21 mouse cellular contexts compared by ENCODE assay signal in the genomic region with DNA sequence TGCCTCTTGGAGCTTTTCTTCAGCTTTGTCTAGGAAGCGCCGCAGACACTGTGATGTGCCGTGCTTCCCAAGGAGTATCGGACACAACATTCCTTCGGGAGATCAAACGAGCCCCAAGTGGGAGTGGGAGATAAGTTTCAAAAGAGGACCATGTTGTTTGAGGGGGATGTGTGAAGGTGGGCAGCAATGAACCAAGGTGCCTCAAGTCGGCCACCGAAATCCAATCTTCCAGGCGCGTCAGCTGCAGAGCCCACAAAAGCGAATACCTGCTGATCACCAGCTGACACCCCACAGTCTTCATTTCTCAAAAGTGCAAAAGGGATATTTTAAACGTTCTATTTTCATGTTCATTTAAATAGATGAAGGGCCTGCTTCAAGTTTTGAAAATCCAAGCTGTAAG. TPM values are rescaled to one million over a fixed set of nuclear protein-coding genes. Genes with fewer than 3 reads are reported as not detected.
DNase-seq lines count a peak whose midpoint lies in the region; ATAC-seq and TF ChIP-seq lines count a peak whose summit lies in the region.
"Had no signal": no experiment of that assay in that cellular context is flagged by ENCODE, and none has a peak within 500 bp of the region (broad histone marks: within the 10 kb centered on the region; RNA-seq: fewer than 3 reads in every experiment).

No protein-coding gene starts in this region.

- H3K27ac ChIP-seq in heart, embryonic 12.5 days (ENCODE audit: poor library complexity, severe bottlenecking) = no peak overlapping the region
- H3K27ac ChIP-seq in kidney, embryonic 15.5 days = no peak overlapping the region
- H3K27ac ChIP-seq: forebrain, embryonic 13.5 days; intestine, embryonic 15.5 days; limb, embryonic 12.5 days; macrophage; midbrain, embryonic 15.5 days; stomach, embryonic 15.5 days had no signal

- intact Hi-C loops in heart, postnatal 10 days (cut with DNase I) = no loop called here
- intact Hi-C loops in left cerebral cortex, postnatal 36 days (cut with DNase I) = no loop called here
- intact Hi-C loops in left cerebral cortex, postnatal 4 days (cut with DNase I) = no loop called here

- no peak for DNase-seq in heart, postnatal 10 days
- no peak for DNase-seq in kidney, adult 18-20 months
- DNase-seq in left cerebral cortex, postnatal 36 days (ENCODE audit: low spot score in 2 of 2) = peak; percentile 10 to 15
- no peak for DNase-seq in left cerebral cortex, postnatal 4 days
- DNase-seq: adrenal gland, postnatal 25 days; cerebellum, adult 9-10 months; kidney, postnatal 14 days; liver, postnatal 0 days; thymus, postnatal 25 days had no signal

- H3K4me1 ChIP-seq in heart, embryonic 12.5 days (replicated peaks) = 0 out of 2 replicates have a peak, but pooled peaks cover 4% of the 10 kb centered on the region
- H3K4me1 ChIP-seq in kidney, embryonic 15.5 days = 0 out of 2 replicates have a peak, but pooled peaks cover 5% of the 10 kb centered on the region
- H3K4me1 ChIP-seq: forebrain, embryonic 13.5 days; intestine, embryonic 15.5 days; midbrain, embryonic 15.5 days; stomach, embryonic 15.5 days had no signal

- no peaks in the 10 kb centered on the region for H3K9me3 ChIP-seq in heart, embryonic 12.5 days (replicated peaks)
- no peaks in the 10 kb centered on the region for H3K9me3 ChIP-seq in kidney, embryonic 15.5 days (replicated peaks)
- H3K9me3 ChIP-seq: forebrain, embryonic 13.5 days; intestine, embryonic 15.5 days; limb, embryonic 12.5 days; midbrain, embryonic 15.5 days; stomach, embryonic 15.5 days had no signal

- peak overlapping the region; percentile 34 for H3K4me2 ChIP-seq in heart, embryonic 12.5 days
- H3K4me2 ChIP-seq in kidney, embryonic 15.5 days = peak overlapping the region; percentile 36; the same call in 1 of the 2 replicates
- peak overlapping the region; percentile 51 for H3K4me2 ChIP-seq in myocyte (ENCODE audit: low read depth)
- H3K4me2 ChIP-seq: forebrain, embryonic 13.5 days; intestine, embryonic 15.5 days; limb, embryonic 12.5 days; liver, embryonic 11.5 days; midbrain, embryonic 15.5 days; stomach, embryonic 15.5 days had no signal

- H3K9ac ChIP-seq in heart, embryonic 12.5 days = no peak overlapping the region
- H3K9ac ChIP-seq in kidney, embryonic 15.5 days = no peak overlapping the region
- H3K9ac ChIP-seq: forebrain, embryonic 13.5 days; intestine, embryonic 15.5 days; limb, embryonic 12.5 days; liver, postnatal 0 days; midbrain, embryonic 15.5 days; stomach, embryonic 15.5 days had no signal

- H3ac ChIP-seq in myocyte (ENCODE audit: control insufficient read depth, insufficient read length) = no peak overlapping the region

- 56% methylated on average over 12 of the region's 12 CpGs for WGBS in heart, embryonic 12.5 days
- 47% methylated on average over 12 of the region's 12 CpGs for WGBS in kidney, embryonic 15.5 days

- ATAC-seq in heart, embryonic 12.5 days (ENCODE audit: insufficient number of reproducible peaks, low FRiP score) = no peak
- ATAC-seq in kidney, embryonic 15.5 days (replicated peaks; ENCODE audit: low FRiP score) = no peak
- ATAC-seq: forebrain, embryonic 13.5 days; hindbrain, embryonic 16.5 days; intestine, embryonic 15.5 days; liver, postnatal 0 days; lung, postnatal 0 days; midbrain, embryonic 15.5 days had no signal

- no peaks in the 10 kb centered on the region for H3K36me3 ChIP-seq in heart, embryonic 12.5 days
- no peaks in the 10 kb centered on the region for H3K36me3 ChIP-seq in kidney, embryonic 15.5 days
- H3K36me3 ChIP-seq in myocyte (ENCODE audit: control insufficient read depth, insufficient read depth) = no peaks in the 10 kb centered on the region
- H3K36me3 ChIP-seq: intestine, embryonic 15.5 days; limb, embryonic 12.5 days; midbrain, embryonic 15.5 days; stomach, embryonic 15.5 days had no signal

- no peak for TF ChIP-seq POLR2A in myocyte (IDR thresholded peaks at IDR 0.05; ENCODE audit: insufficient read length, low read depth)

- no peaks in the 10 kb centered on the region for H3K79me2 ChIP-seq in myocyte (ENCODE audit: control insufficient read depth, insufficient read depth)

- H3K4me3 ChIP-seq in heart, embryonic 12.5 days = no peak overlapping the region
- H3K4me3 ChIP-seq in kidney, embryonic 15.5 days (replicated peaks) = no peak overlapping the region
- H3K4me3 ChIP-seq in myocyte = no peak overlapping the region
- H3K4me3 ChIP-seq: forebrain, embryonic 13.5 days; intestine, embryonic 15.5 days; limb, embryonic 12.5 days; midbrain, embryonic 15.5 days; stomach, embryonic 15.5 days had no signal

- no peaks in the 10 kb centered on the region for H3K27me3 ChIP-seq in heart, embryonic 12.5 days (replicated peaks)
- H3K27me3 ChIP-seq in kidney, embryonic 15.5 days = no peaks in the 10 kb centered on the region
- H3K27me3 ChIP-seq in myocyte (ENCODE audit: control insufficient read depth, insufficient read depth, insufficient read length) = no peaks in the 10 kb centered on the region
- H3K27me3 ChIP-seq: forebrain, embryonic 13.5 days; intestine, embryonic 15.5 days; limb, embryonic 12.5 days; midbrain, embryonic 15.5 days; stomach, embryonic 15.5 days had no signal

TF ChIP-seq in myocyte, 11 proteins besides CTCF, POLR2A, EP300 and RAD21:
- no peak for TF ChIP-seq REST (IDR thresholded peaks at IDR 0.05; ENCODE audit: insufficient read depth, insufficient read length)
- TF ChIP-seq E2F4 (IDR thresholded peaks at IDR 0.05; ENCODE audit: insufficient read depth) = no peak
- TF ChIP-seq CEBPB (IDR thresholded peaks at IDR 0.05; ENCODE audit: insufficient read depth, poor library complexity, severe bottlenecking) = no peak
- no peak for TF ChIP-seq TCF3 (IDR thresholded peaks at IDR 0.05; ENCODE audit: insufficient read length, low read depth)
TF ChIP-seq in myocyte: peak in this region for 0.

RNA-seq across cellular contexts. Expression of a gene that starts 27.1 kb away (rescaled TPM):
- polyA plus RNA-seq in heart, embryonic 12.5 days (2016; fragmentation: Nextera tagmentation; extraction: Ambion mirVana) = 0.63 and 0.95 TPM in 2 replicates
- 1 to 10 TPM; 1.2 to 1.3 TPM for total RNA-seq in heart, postnatal 10 days (2021)
- polyA plus RNA-seq in kidney, embryonic 15.5 days (2015; fragmentation: Nextera tagmentation; extraction: Ambion mirVana) = 0.88 and 0.95 TPM in 2 replicates
- total RNA-seq in left cerebral cortex, postnatal 36 days (2021) = 100 to 1,000 TPM; 454 to 507 TPM
- total RNA-seq in left cerebral cortex, postnatal 4 days (2021) = 10 to 100 TPM; 41.9 to 44.5 TPM
- 11.1 TPM for polyA plus RNA-seq in myocyte (2012; fragmentation: generic; extraction: Trizol)

RNA-seq across cellular contexts. Expression of a gene that starts 39.8 kb away (rescaled TPM):
- polyA plus RNA-seq in heart, embryonic 12.5 days (2016; fragmentation: Nextera tagmentation; extraction: Ambion mirVana) = 7.4 and 7.9 TPM in 2 replicates
- total RNA-seq in heart, postnatal 10 days (2021) = 1 to 10 TPM; 1.7 to 1.8 TPM
- polyA plus RNA-seq in kidney, embryonic 15.5 days (2015; fragmentation: Nextera tagmentation; extraction: Ambion mirVana) = 9.3 and 11.5 TPM in 2 replicates
- 1 to 10 TPM; 5.5 to 5.9 TPM for total RNA-seq in left cerebral cortex, postnatal 36 days (2021)
- 1 to 10 TPM; 5.8 to 6.0 TPM for total RNA-seq in left cerebral cortex, postnatal 4 days (2021)
- 3.5 TPM for polyA plus RNA-seq in myocyte (2012; fragmentation: generic; extraction: Trizol)

Comparison
In these comparisons a context has a peak if more than half of its experiments do, and no peak if none do; other contexts are left out.
1. DNase-seq: peak in left cerebral cortex, postnatal 36 days (2 of 2); none in heart, postnatal 10 days (0 of 2), kidney, adult 18-20 months (single experiment) and left cerebral cortex, postnatal 4 days (single experiment).
2. RNA of a gene that starts 27.1 kb away (total RNA-seq): 454 to 507 TPM in left cerebral cortex, postnatal 36 days and 41.9 to 44.5 TPM in left cerebral cortex, postnatal 4 days; 1.2 to 1.3 TPM in heart, postnatal 10 days; every median in the first group is over 10 times any median in the second.
3. Peak in every context shown above with its lines, with median percentiles within 50 percentile points of each other: H3K4me2 ChIP-seq.